Mouse (Mus musculus) gastrocnemius, adult 2 months (tissue): ENCODE results near the gene Tab1. TPM values are rescaled to one million over a fixed set of nuclear protein-coding genes. Genes with fewer than 3 reads are reported as not detected.

ENCODE experiments used
- DNase-seq: peaks from one replicate; pipeline ENCODE4 v3.0.0; 2022
- H3K27ac ChIP-seq: fragments of 200-600 bp; 2 replicates; pipeline ENCODE4 v1.8.1; 2022; ENCODE audit warnings: mild to moderate bottlenecking
- H3K4me3 ChIP-seq: fragments of 200-600 bp; 2 replicates; pipeline ENCODE4 v1.8.1; 2022; ENCODE audit warnings: mild to moderate bottlenecking, moderate library complexity
- CTCF ChIP-seq: fragments of 200-600 bp; IDR thresholded peaks from 2 replicates; pipeline ENCODE4 v1.8.1; 2022; ENCODE audit warnings: antibody characterized with exemption, mild to moderate bottlenecking, moderate library complexity
- intact Hi-C: fragments of 180-260 bp; cut with DNase I; formaldehyde crosslinking; loops from one replicate; pipeline ENCODE4 v1.15.1; 2025
- total RNA-seq, 2 experiments: library from RNA; stranded (reverse); gene quantifications; 2 replicates each; pipeline ENCODE4 v1.2.3; 2021

The Tab1 gene
- total RNA-seq, 2 experiments from 2014 or later, result 13.0 to 16.1 TPM

GRCm38 (mm10) chr15:80147090-80147489, 14.2 kb downstream of the Tab1 start:
- intact Hi-C loops, result no loop called here
- DNase-seq, result no peak
- H3K27ac ChIP-seq, result peak overlapping the region; percentile 62; the same call in 1 of the 2 replicates
- H3K4me3 ChIP-seq, result no peak overlapping the region
- TF ChIP-seq CTCF, result no peak

GRCm38 (mm10) chr15:80147511-80147910, 14.6 kb downstream of the Tab1 start:
- Histone ChIP-seq H3K4me3 (no peak overlapping the region), H3K27ac (peak overlapping the region; percentile 62)
- no peak for TF ChIP-seq CTCF
- intact Hi-C loops, result no loop called here
- no peak for DNase-seq

GRCm38 (mm10) chr15:80148565-80148964, 15.6 kb downstream of the Tab1 start:
- TF ChIP-seq CTCF, result no peak
- peak overlapping the region; percentile 45 for H3K4me3 ChIP-seq
- H3K27ac ChIP-seq, result peak overlapping the region; percentile 62; the same call in 1 of the 2 replicates
- DNase-seq, result no peak
- intact Hi-C loops, result no loop called here

- TF ChIP-seq CTCF, result no peak
- H3K4me3 ChIP-seq, result no peak overlapping the region
- intact Hi-C loops, result no loop called here
- no peak for DNase-seq
- peak overlapping the region; percentile 62; the same call in 1 of the 2 replicates for H3K27ac ChIP-seq
Observed at GRCm38 (mm10) chr15:80149517-80149916, 16.6 kb downstream of the Tab1 start.

GRCm38 (mm10) chr15:80152663-80153062, 19.7 kb downstream of the Tab1 start:
- Histone ChIP-seq H3K27ac (no peak overlapping the region), H3K4me3 (no peak overlapping the region)
- intact Hi-C loops, result no loop called here
- no peak for DNase-seq
- no peak for TF ChIP-seq CTCF

- DNase-seq, result no peak
- TF ChIP-seq CTCF, result no peak
- Histone ChIP-seq H3K4me3 (no peak overlapping the region), H3K27ac (no peak overlapping the region)
- intact Hi-C loops, result no loop called here
Observed at GRCm38 (mm10) chr15:80153757-80154156, 20.8 kb downstream of the Tab1 start.

- no peak overlapping the region for H3K4me3 ChIP-seq
- no peak for DNase-seq
- no peak overlapping the region for H3K27ac ChIP-seq
- no peak for TF ChIP-seq CTCF
- intact Hi-C loops, result no loop called here
Observed at GRCm38 (mm10) chr15:80155707-80156106, 22.8 kb downstream of the Tab1 start.

GRCm38 (mm10) chr15:80157197-80157943, 24.4 kb downstream of the Tab1 start:
- Histone ChIP-seq H3K27ac (no peak overlapping the region), H3K4me3 (no peak overlapping the region)
- intact Hi-C loops, result no loop called here
- no peak for TF ChIP-seq CTCF
- no peak for DNase-seq

- H3K27ac ChIP-seq, result peak overlapping the region; percentile 71
- H3K4me3 ChIP-seq, result no peak overlapping the region
- DNase-seq, result no peak
- intact Hi-C loops, result no loop called here
- TF ChIP-seq CTCF, result no peak
Observed at GRCm38 (mm10) chr15:80158001-80158706, 25.2 kb downstream of the Tab1 start.

GRCm38 (mm10) chr15:80158707-80159090, 25.8 kb downstream of the Tab1 start:
- intact Hi-C loops, result no loop called here
- TF ChIP-seq CTCF, result no peak
- H3K27ac ChIP-seq, result peak overlapping the region; percentile 71
- DNase-seq, result no peak
- H3K4me3 ChIP-seq, result no peak overlapping the region

GRCm38 (mm10) chr15:80159286-80159901, 26.5 kb downstream of the Tab1 start:
- TF ChIP-seq CTCF, result no peak
- Histone ChIP-seq H3K4me3 (no peak overlapping the region), H3K27ac (peak overlapping the region; percentile 71)
- intact Hi-C loops, result no loop called here
- DNase-seq, result peak; percentile 41

- H3K27ac ChIP-seq, result peak overlapping the region; percentile 71
- no peak for DNase-seq
- no peak for TF ChIP-seq CTCF
- H3K4me3 ChIP-seq, result no peak overlapping the region; the same call in 1 of the 2 replicates
- intact Hi-C loops, result no loop called here
Observed at GRCm38 (mm10) chr15:80160223-80160622, 27.3 kb downstream of the Tab1 start.

- H3K27ac ChIP-seq, result peak overlapping the region; percentile 71
- H3K4me3 ChIP-seq, result no peak overlapping the region
- DNase-seq, result peak; percentile 72
- no peak for TF ChIP-seq CTCF
- intact Hi-C loops, result no loop called here
Observed at GRCm38 (mm10) chr15:80160726-80161125, 27.8 kb downstream of the Tab1 start.
